Mouse (Mus musculus) spleen, postnatal 10 days (tissue): Measurements from ENCODE around the gene Ubb.

Experiments
- DNase-seq, 2 experiments: peaks; one replicate each; pipeline ENCODE4 v3.0.0; 2021 to 2022; ENCODE audit warnings: low spot score in 2 of 2

The Ubb gene

DNA sequence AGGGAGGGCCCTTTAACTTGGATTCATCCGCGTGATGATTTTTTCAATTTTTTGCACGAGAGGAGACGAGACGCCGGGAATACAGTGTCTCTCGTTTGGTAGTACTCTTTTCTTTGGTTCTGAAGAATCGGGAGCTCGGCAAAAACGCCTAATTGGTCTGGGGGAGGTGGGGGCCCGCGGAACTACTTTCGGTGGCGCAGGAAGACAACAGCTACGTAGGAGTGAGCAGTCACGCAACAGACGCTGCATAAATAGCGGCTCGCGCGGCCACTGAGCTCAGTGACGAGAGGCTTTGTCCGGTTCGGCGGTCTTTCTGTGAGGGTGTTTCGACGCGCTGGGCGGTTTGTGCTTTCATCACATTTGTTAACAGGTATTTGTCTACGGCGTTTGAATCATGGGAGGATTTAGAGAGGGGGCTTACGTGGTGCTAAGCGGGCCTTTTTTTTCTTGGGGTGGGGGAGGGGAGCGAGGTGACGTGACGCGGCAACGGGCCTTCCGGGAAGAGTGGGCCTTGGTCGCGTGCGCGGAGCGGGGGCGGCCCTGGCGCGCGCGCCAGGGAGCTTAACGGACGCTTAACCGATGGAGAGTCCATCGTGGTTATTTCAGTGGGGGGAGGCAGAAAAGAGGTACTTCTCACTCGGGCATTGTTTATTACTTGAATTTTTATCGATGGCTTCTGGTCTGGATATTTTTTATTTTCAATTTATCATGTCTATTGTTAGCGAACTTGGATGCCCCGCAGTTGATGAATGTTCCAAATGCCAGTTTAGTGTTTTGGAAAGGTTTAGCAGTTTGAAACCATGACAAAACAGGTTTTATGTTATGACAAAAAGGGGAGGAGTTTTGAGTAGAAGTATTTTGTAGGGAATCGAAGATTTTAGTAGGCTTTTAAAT is 502 bp downstream of the Ubb start:
- peak; percentile 94 to 95 for DNase-seq

- no peak for DNase-seq
These were observed 2.2 kb downstream of the Ubb start for GRCm38 (mm10) chr11:62553186-62553585.

DNA sequence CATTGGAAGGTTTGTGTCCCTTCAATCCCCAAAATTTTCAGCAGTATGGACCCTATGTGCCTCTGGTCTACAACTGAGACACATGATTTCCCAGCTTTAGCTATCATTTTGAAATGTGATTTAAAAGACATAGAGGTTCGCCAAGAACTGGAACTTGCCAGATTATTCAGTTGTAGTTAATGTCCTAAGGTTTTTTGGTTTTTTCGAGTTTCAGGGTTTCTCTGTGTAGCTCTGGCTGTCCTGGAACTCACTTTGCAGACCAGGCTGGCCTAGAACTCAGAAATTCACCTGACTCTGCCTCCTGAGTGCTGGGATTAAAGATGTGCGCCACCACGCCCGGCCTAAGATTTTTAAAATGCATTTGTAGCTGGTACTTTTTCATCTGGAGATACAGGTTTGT is 2.7 kb downstream of the Ubb start:
- no peak for DNase-seq

DNA sequence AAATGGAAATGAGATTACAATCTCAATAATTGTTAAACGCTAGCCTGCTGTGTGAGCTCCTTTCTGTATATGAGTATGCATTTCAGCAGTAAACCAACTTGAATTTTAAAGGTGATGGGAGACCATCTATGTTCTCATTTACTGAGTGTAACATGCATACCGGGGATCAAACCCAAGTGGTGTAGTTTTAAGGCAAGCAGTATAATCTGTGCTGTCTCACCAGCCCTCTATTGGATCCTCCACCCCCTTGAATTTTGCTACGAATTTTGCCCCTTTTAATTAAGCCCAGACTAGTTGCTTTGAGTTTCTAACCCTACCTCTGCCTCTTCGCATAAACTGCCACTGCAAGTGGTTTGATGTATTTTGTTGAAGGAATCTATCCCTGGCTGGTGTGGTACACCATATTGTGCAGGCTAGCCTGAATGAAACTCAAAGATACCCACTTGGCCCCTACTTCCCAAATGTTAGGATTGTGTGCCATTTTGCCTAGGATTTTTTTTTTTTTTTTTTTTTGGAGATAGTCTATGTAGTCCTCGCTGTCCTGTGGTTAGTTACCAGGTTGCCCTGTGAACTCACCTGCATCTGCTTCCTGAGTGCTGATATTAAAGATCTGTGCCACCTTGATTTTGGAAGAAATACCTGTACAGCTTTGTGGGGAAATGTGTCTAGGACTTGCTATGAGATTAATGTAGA is 3.3 kb downstream of the Ubb start:
- DNase-seq, result no peak

- DNase-seq, result no peak
These were observed 4.1 kb downstream of the Ubb start for GRCm38 (mm10) chr11:62554934-62555517.

DNA sequence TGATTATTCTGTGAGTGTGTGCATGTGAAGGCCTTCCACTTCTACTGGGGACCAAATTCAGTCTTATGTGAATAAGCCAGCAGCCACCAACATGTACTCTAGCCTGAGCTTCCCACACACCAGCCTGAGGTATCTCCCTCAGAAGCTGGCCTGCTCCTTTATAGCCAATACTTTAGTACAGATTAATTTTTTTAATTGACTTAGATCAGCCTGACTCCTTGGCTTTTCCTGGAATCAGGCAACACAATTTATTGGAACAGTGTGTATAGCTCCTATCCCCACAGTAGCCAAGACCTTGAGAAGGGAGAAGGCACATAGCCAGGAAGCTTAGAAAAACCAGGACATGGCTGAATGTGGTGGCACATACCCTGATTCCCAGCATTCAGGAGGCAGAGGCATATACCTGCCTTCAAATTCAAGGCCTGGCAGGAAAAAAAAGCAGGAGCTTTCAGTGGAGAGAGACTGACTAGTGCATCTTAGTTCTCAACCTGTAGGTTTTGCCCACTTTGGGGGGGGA is 5.0 kb downstream of the Ubb start:
- DNase-seq, result no peak

- DNase-seq, result no peak
These were observed 6.2 kb downstream of the Ubb start for GRCm38 (mm10) chr11:62557205-62557604.

- no peak for DNase-seq
These were observed 7.2 kb downstream of the Ubb start for GRCm38 (mm10) chr11:62558152-62558551.

GRCm38 (mm10) chr11:62558961-62559646 is 8.1 kb downstream of the Ubb start:
- DNase-seq, result no peak

DNA sequence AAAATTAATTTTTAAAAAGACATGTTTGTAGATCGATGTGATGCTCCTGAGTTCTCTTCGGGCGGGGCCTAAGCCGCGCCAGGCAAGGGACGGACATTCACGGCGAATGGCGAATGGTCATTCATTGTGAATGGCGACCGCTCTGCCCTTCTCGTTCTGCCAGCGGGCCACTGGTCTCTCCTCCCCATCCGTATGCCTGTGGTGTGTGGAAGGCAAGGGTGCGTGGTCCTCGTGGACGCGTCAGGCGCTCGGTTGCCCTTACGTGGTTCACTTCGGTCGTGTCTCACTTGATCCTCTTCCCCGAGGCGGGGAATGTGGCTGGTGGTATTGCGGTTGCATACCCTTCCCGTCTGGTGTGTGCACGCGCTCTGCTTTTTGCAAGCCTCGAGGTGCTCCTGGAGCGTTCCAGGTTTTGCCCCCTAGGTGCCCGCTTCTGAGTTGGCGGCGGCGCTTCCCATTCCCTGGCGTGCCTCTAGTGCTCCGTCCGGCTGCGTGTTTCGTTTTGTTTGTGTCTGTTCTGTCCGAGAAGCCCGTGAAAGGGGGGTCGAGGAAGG is 9.6 kb downstream of the Ubb start:
- no peak for DNase-seq

DNA sequence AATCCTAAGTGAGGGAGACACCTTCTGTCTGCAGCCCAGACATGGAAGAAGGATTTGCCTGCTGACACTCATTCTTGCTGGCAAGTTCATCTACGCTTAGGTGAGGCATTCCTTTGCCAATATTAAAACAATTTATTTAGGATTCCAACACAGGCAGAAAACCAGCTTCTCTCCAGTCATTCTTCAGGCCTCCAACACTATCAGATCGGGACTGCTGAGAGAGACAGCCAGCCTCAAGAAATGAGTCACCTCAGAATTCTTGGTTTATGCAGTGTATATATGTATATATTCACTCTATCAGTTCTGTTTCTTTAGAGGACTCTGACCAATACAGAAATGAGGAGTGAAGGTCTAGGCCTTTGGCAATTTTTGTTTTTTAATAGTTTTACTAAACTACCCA is 12.6 kb downstream of the Ubb start:
- DNase-seq, result no peak

- no peak for DNase-seq
These were observed 14.8 kb downstream of the Ubb start for GRCm38 (mm10) chr11:62565747-62566146.

DNA sequence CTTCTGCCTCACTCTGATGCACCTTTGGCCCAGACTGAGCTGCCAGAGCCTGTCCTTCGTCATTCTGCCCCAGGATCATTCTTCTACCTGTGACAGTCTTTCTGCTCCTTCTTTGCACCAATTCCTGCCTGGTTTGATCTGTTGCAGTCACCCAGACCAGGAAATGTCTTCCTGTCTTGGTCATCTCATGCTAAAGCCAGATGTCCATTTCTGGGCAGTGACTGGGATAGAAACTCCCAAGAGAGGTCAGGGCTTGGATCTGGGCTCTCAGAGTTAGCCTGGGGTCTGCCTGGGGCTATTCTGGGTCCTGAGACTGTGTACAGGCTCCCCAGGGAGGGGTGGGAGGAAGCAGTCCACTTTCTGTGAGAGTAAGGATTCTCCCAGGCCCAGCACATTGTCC is 15.2 kb downstream of the Ubb start:
- DNase-seq, result no peak

- DNase-seq, result no peak
These were observed 17.3 kb downstream of the Ubb start for GRCm38 (mm10) chr11:62568300-62568699.

GRCm38 (mm10) chr11:62573959-62574702 is 23.2 kb downstream of the Ubb start, which contains the start of gene Trpv2:
Gene Trpv2 (plus strand): TSS chr11:62574486.
- DNase-seq, result peak in 1 of 2 experiments; percentile 56

DNA sequence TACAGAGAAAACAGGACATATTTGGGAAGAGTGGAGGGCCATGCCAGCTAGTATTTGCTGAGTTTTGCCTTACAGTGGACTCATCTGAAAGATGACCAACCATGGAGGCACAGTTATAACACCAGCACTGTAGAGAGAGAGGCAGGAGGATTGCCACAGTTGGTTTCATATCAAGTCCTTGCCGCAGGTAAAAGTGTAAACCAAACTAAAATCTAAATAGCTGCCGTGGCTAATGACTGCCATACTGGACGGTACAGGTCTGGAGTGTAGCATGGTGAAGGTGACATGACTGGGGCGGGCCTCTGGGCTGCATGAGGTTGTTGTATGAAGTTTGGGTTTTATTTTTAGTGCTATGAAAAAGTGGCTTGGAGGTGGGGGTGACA is 23.7 kb downstream of the Ubb start:
- no peak for DNase-seq

DNA sequence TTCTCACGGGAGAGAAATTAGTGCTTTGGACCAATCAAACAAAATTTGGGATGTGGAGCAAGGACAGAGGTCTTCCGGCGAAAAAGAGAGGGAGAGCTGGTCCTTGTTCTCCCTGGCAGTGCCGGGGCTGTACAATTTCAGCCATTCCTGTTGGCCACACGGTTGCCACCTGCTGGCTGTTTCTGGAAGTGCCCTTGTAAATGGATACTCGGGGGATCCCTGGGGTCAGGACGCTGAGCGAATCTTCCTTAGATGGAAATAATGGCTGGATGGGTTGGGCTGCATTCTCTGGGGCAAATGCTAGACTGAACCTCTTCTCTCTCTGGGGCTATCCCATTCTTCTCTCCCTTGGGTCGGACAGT is 24.3 kb downstream of the Ubb start:
- peak; percentile 91 for DNase-seq

GRCm38 (mm10) chr11:62575659-62576438 is 24.9 kb downstream of the Ubb start:
- DNase-seq, result peak; percentile 70 to 72

- DNase-seq, result peak; percentile 64 to 68
These were observed 25.7 kb downstream of the Ubb start for GRCm38 (mm10) chr11:62576530-62577152.

DNA sequence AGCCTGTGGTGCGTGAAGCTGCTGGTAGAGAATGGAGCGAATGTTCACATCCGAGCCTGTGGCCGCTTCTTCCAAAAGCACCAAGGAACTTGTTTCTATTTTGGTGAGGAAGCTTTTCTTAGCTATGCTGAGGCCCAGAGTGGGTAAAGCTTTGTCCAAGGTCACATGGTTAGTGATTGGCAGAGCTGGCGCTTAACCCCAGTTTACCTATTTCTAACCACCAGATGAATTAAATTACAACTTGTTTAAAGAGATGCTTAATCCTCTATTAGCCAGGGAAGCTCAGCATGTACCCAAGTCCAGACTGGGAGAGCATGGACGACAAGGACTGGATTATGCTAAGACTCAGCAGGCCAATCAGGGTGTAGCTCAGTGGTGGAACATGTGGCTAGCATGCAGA is 32.1 kb downstream of the Ubb start:
- DNase-seq, result no peak
